Comparison of ENCODE assay signal across 8 mouse cellular contexts in genomic region chr19:42090637-42091141, GRCm38 (mm10). TPM values are rescaled to one million over a fixed set of nuclear protein-coding genes. Genes with fewer than 3 reads are reported as not detected.
DNase-seq lines count a peak whose midpoint lies in the region; ATAC-seq and TF ChIP-seq lines count a peak whose summit lies in the region.

No protein-coding gene starts in this region.

- peaks cover 18% of the 10 kb centered on the region for H3K36me3 ChIP-seq in limb, embryonic 13.5 days
- H3K36me3 ChIP-seq in myocyte (ENCODE audit: control insufficient read depth, insufficient read depth) = no peaks in the 10 kb centered on the region

- peak; percentile 10 to 32 for DNase-seq in layer of hippocampus, adult 2 months (ENCODE audit: low spot score in 2 of 2)
- DNase-seq in layer of hippocampus, adult 8-10 months (ENCODE audit: low spot score in 2 of 2) = no peak
- peak; percentile 69 for DNase-seq in MN1 (ENCODE audit: low spot score)
- no peak for DNase-seq in cerebellum, postnatal 36 days
- no peak for DNase-seq in cerebellum, adult 9-10 months

- H3ac ChIP-seq in myocyte (ENCODE audit: control insufficient read depth, insufficient read length) = peak overlapping the region; percentile 30

- H3K4me3 ChIP-seq in layer of hippocampus, adult 2 months = peak overlapping the region; percentile 74
- H3K4me3 ChIP-seq in embryonic fibroblast, embryonic 13.5 days (ENCODE audit: insufficient read depth, low read length) = peak overlapping the region; percentile 83
- peak overlapping the region; percentile 91 for H3K4me3 ChIP-seq in limb, embryonic 13.5 days
- H3K4me3 ChIP-seq in myocyte = peak overlapping the region; percentile 72

- no peaks in the 10 kb centered on the region for H3K9me3 ChIP-seq in limb, embryonic 13.5 days

- peaks cover 46% of the 10 kb centered on the region for H3K79me2 ChIP-seq in myocyte (ENCODE audit: control insufficient read depth, insufficient read depth)

- ATAC-seq in limb, embryonic 13.5 days (ENCODE audit: low FRiP score, low read depth) = peak; percentile 78

- H3K27ac ChIP-seq in layer of hippocampus, adult 2 months = peak overlapping the region; percentile 86
- H3K27ac ChIP-seq in embryonic fibroblast, embryonic 13.5 days (ENCODE audit: insufficient read depth, low read length) = peak overlapping the region; percentile 62
- peak overlapping the region; percentile 86 for H3K27ac ChIP-seq in limb, embryonic 13.5 days

- TF ChIP-seq CTCF in layer of hippocampus, adult 2 months (conservative IDR thresholded peaks at IDR 0.05) = no peak
- TF ChIP-seq CTCF in embryonic fibroblast, embryonic 13.5 days (IDR thresholded peaks at IDR 0.05; ENCODE audit: borderline replicate concordance, insufficient read depth, low read length) = no peak

- H3K27me3 ChIP-seq in limb, embryonic 13.5 days = no peaks in the 10 kb centered on the region
- no peaks in the 10 kb centered on the region for H3K27me3 ChIP-seq in myocyte (ENCODE audit: control insufficient read depth, insufficient read depth, insufficient read length)

- peak overlapping the region; percentile 91 for H3K9ac ChIP-seq in limb, embryonic 13.5 days

- WGBS in limb, embryonic 13.5 days = under 1% methylated on average over 52 of the region's 52 CpGs

- peaks cover 6% of the 10 kb centered on the region; the same call in 1 of the 2 replicates for H3K4me1 ChIP-seq in embryonic fibroblast, embryonic 13.5 days (ENCODE audit: control insufficient read depth, insufficient read depth, low read length)
- peaks cover 25% of the 10 kb centered on the region for H3K4me1 ChIP-seq in limb, embryonic 13.5 days

- no peak for TF ChIP-seq POLR2A in embryonic fibroblast, embryonic 13.5 days (IDR thresholded peaks at IDR 0.05; ENCODE audit: low read depth, low read length)
- TF ChIP-seq POLR2A in myocyte (IDR thresholded peaks at IDR 0.05; ENCODE audit: insufficient read length, low read depth) = no peak

- H3K4me2 ChIP-seq in limb, embryonic 13.5 days (replicated peaks) = peak overlapping the region; percentile 86
- peak overlapping the region; percentile 99 for H3K4me2 ChIP-seq in myocyte (ENCODE audit: low read depth)

TF ChIP-seq in myocyte, 11 proteins besides CTCF, POLR2A, EP300 and RAD21:
- TF ChIP-seq USF1 (IDR thresholded peaks at IDR 0.05; ENCODE audit: low read depth) (no peak), POLR2AphosphoS2 (IDR thresholded peaks at IDR 0.05; ENCODE audit: insufficient read length, low read depth) (no peak), MYOD1 (IDR thresholded peaks at IDR 0.05; ENCODE audit: control insufficient read depth in 1 of 3, insufficient read length in 2 of 3, low read depth in 2 of 3) (no peak), CEBPB (IDR thresholded peaks at IDR 0.05; ENCODE audit: insufficient read depth, poor library complexity, severe bottlenecking) (no peak), SRF (IDR thresholded peaks at IDR 0.05; ENCODE audit: control insufficient read depth, insufficient read length, low read depth) (no peak), TCF3 (IDR thresholded peaks at IDR 0.05; ENCODE audit: insufficient read length, low read depth) (no peak), E2F4 (IDR thresholded peaks at IDR 0.05; ENCODE audit: insufficient read depth) (no peak), REST (IDR thresholded peaks at IDR 0.05; ENCODE audit: insufficient read depth, insufficient read length) (no peak), MAX (IDR thresholded peaks at IDR 0.05; ENCODE audit: low read depth) (no peak), TCF12 (IDR thresholded peaks at IDR 0.05; ENCODE audit: insufficient read depth, poor library complexity, severe bottlenecking) (no peak), MYOG (IDR thresholded peaks at IDR 0.05; ENCODE audit: control insufficient read depth in 1 of 3, insufficient read depth in 1 of 3, insufficient read length in 2 of 3, low read depth in 2 of 3) (no peak)

RNA-seq across cellular contexts. Expression of gene Pi4k2a, which starts 0.4 kb away (rescaled TPM):
- total RNA-seq in layer of hippocampus, adult 2 months (2021) = 10 to 100 TPM; 62.5 to 68.2 TPM
- 10 to 100 TPM; 64.8 to 71.3 (median 69.0) TPM for total RNA-seq in layer of hippocampus, adult 8-10 months (2022)
- 25.6 and 27.7 TPM in 2 replicates for polyA plus RNA-seq in embryonic fibroblast, embryonic 13.5 days (2011; ENCODE audit: insufficient read length, low read depth, missing spikeins)
- 29.0 and 29.6 TPM in 2 replicates for polyA plus RNA-seq in limb, embryonic 13.5 days (2015; fragmentation: Nextera tagmentation; extraction: Ambion mirVana)
- polyA plus RNA-seq in myocyte (2012; fragmentation: generic; extraction: Trizol) = 37.5 TPM

RNA-seq across cellular contexts. Expression of gene Morn4, which starts 4.5 kb away (rescaled TPM):
- 10 to 100 TPM; 65.6 to 67.0 TPM for total RNA-seq in layer of hippocampus, adult 2 months (2021)
- 10 to 100 TPM; 59.1 to 70.6 (median 64.3) TPM for total RNA-seq in layer of hippocampus, adult 8-10 months (2022)
- polyA plus RNA-seq in embryonic fibroblast, embryonic 13.5 days (2011; ENCODE audit: insufficient read length, low read depth, missing spikeins) = 8.2 and 9.6 TPM in 2 replicates
- 32.1 and 34.5 TPM in 2 replicates for polyA plus RNA-seq in limb, embryonic 13.5 days (2015; fragmentation: Nextera tagmentation; extraction: Ambion mirVana)
- 32.3 TPM for polyA plus RNA-seq in myocyte (2012; fragmentation: generic; extraction: Trizol)

RNA-seq across cellular contexts. Expression of gene Avpi1, which starts 38.2 kb away (rescaled TPM):
- total RNA-seq in layer of hippocampus, adult 2 months (2021) = 10 to 100 TPM; 18.0 to 20.7 TPM
- total RNA-seq in layer of hippocampus, adult 8-10 months (2022) = 10 to 100 TPM; 18.1 to 24.6 (median 21.4) TPM
- polyA plus RNA-seq in embryonic fibroblast, embryonic 13.5 days (2011; ENCODE audit: insufficient read length, low read depth, missing spikeins) = 18.4 TPM in 2 replicates
- polyA plus RNA-seq in limb, embryonic 13.5 days (2015; fragmentation: Nextera tagmentation; extraction: Ambion mirVana) = 28.7 and 33.6 TPM in 2 replicates
- polyA plus RNA-seq in myocyte (2012; fragmentation: generic; extraction: Trizol) = 128 TPM

RNA-seq across cellular contexts. Expression of gene 4933411K16Rik, which starts 38.6 kb away (rescaled TPM):
- 1 to 10 TPM; 1.6 to 1.9 TPM for total RNA-seq in layer of hippocampus, adult 2 months (2021)
- 1 to 10 TPM; 1.7 to 2.7 (median 2.1) TPM for total RNA-seq in layer of hippocampus, adult 8-10 months (2022)
- polyA plus RNA-seq in embryonic fibroblast, embryonic 13.5 days (2011; ENCODE audit: insufficient read length, low read depth, missing spikeins) = 0.51 TPM in 1 of 2 replicates, not detected in the other
- polyA plus RNA-seq in limb, embryonic 13.5 days (2015; fragmentation: Nextera tagmentation; extraction: Ambion mirVana) = 0.17 TPM in 1 of 2 replicates, not detected in the other
- 0.30 TPM for polyA plus RNA-seq in myocyte (2012; fragmentation: generic; extraction: Trizol)

RNA-seq across cellular contexts. Expression of gene Hoga1, which starts 45.3 kb away (rescaled TPM):
- 1 to 10 TPM; 7.4 to 8.6 TPM for total RNA-seq in layer of hippocampus, adult 2 months (2021)
- 10 to 100 TPM in 1 of 4 experiments, 1 to 10 TPM in 3; 7.2 to 11.6 (median 8.9) TPM for total RNA-seq in layer of hippocampus, adult 8-10 months (2022)
- polyA plus RNA-seq in embryonic fibroblast, embryonic 13.5 days (2011; ENCODE audit: insufficient read length, low read depth, missing spikeins) = 1.3 and 1.7 TPM in 2 replicates
- polyA plus RNA-seq in limb, embryonic 13.5 days (2015; fragmentation: Nextera tagmentation; extraction: Ambion mirVana) = 1.6 and 1.7 TPM in 2 replicates
- 2.4 TPM for polyA plus RNA-seq in myocyte (2012; fragmentation: generic; extraction: Trizol)

Comparison
In these comparisons a context has a peak if more than half of its experiments do, and no peak if none do; other contexts are left out.
1. DNase-seq: peak in layer of hippocampus, adult 2 months (2 of 2) and MN1 (single experiment); none in layer of hippocampus, adult 8-10 months (0 of 2), cerebellum, postnatal 36 days (0 of 2) and cerebellum, adult 9-10 months (single experiment).
2. Peak in every context shown above with its lines, with median percentiles within 50 percentile points of each other: H3K27ac ChIP-seq and H3K4me3 ChIP-seq.